Mouse (Mus musculus): ENCODE data around the gene Myrfl. TPM values are rescaled to one million over a fixed set of nuclear protein-coding genes. Genes with fewer than 3 reads are reported as not detected.
A peak's percentile ranks its signal among the peaks of the same experiment; 100 is the strongest.

The Myrfl gene
- total and polyA plus RNA-seq, 3 experiments, result 0.11 TPM; not detected in 2

GRCm38 (mm10) chr10:116813150-116813549 lies 83.6 kb downstream of the Myrfl start:
- H3K36me3 ChIP-seq (replicated peaks), result no peaks in the 10 kb centered on the region
- TF ChIP-seq POLR2AphosphoS5 (IDR thresholded peaks at IDR 0.05; ENCODE audit: insufficient replicate concordance, low read depth, low read length), result no peak
- no peak for TF ChIP-seq CTCF (IDR thresholded peaks at IDR 0.05; ENCODE audit: low read depth, low read length)
- TF ChIP-seq GATA2 (IDR thresholded peaks at IDR 0.05; ENCODE audit: borderline replicate concordance, low read depth, low read length), result no peak
- TF ChIP-seq TAL1 (conservative IDR thresholded peaks at IDR 0.05; ENCODE audit: low read depth, low read length), result no peak
- TF ChIP-seq GATA1 (IDR thresholded peaks at IDR 0.05; ENCODE audit: borderline replicate concordance, low read length), result no peak
- H3K27me3 ChIP-seq (ENCODE audit: insufficient read depth, low read length), result no peaks in the 10 kb centered on the region
- H3K4me1 ChIP-seq (ENCODE audit: insufficient read depth, low read depth, low read length), result no peaks in the 10 kb centered on the region
- no peak overlapping the region for H3K4me3 ChIP-seq (ENCODE audit: low read depth, low read length)
- ATAC-seq (ENCODE audit: extremely low read depth, insufficient number of reproducible peaks, low FRiP score, poor library complexity, severe bottlenecking) (no peak), DNase-seq (ENCODE audit: low spot score) (no peak)
- peaks cover 23% of the 10 kb centered on the region for H3K9me3 ChIP-seq (replicated peaks)

- Histone ChIP-seq H3K9me3 (replicated peaks) (peaks cover 22% of the 10 kb centered on the region), H3K4me3 (ENCODE audit: low read depth, low read length) (peak overlapping the region; percentile 21; the same call in 1 of the 2 replicates), H3K27me3 (ENCODE audit: insufficient read depth, low read length) (no peaks in the 10 kb centered on the region), H3K4me1 (ENCODE audit: insufficient read depth, low read depth, low read length) (no peaks in the 10 kb centered on the region), H3K36me3 (replicated peaks) (no peaks in the 10 kb centered on the region)
- DNase-seq (ENCODE audit: low spot score), result no peak
- TF ChIP-seq POLR2AphosphoS5 (IDR thresholded peaks at IDR 0.05; ENCODE audit: insufficient replicate concordance, low read depth, low read length) (no peak), GATA1 (IDR thresholded peaks at IDR 0.05; ENCODE audit: borderline replicate concordance, low read length) (no peak), TAL1 (conservative IDR thresholded peaks at IDR 0.05; ENCODE audit: low read depth, low read length) (no peak), GATA2 (IDR thresholded peaks at IDR 0.05; ENCODE audit: borderline replicate concordance, low read depth, low read length) (no peak), CTCF (IDR thresholded peaks at IDR 0.05; ENCODE audit: low read depth, low read length) (no peak)
- ATAC-seq (ENCODE audit: extremely low read depth, insufficient number of reproducible peaks, low FRiP score, poor library complexity, severe bottlenecking), result no peak
These were observed 86.0 kb downstream of the Myrfl start for GRCm38 (mm10) chr10:116810738-116811137.

GRCm38 (mm10) chr10:116809383-116809782 lies 87.3 kb downstream of the Myrfl start:
- no peaks in the 10 kb centered on the region for H3K36me3 ChIP-seq (replicated peaks)
- no peaks in the 10 kb centered on the region for H3K4me1 ChIP-seq (ENCODE audit: insufficient read depth, low read depth, low read length)
- ATAC-seq (ENCODE audit: extremely low read depth, insufficient number of reproducible peaks, low FRiP score, poor library complexity, severe bottlenecking), result no peak
- H3K27me3 ChIP-seq (ENCODE audit: insufficient read depth, low read length), result no peaks in the 10 kb centered on the region
- DNase-seq (ENCODE audit: low spot score), result no peak
- H3K9me3 ChIP-seq (replicated peaks), result peaks cover 22% of the 10 kb centered on the region
- no peak overlapping the region for H3K4me3 ChIP-seq (ENCODE audit: low read depth, low read length)
- TF ChIP-seq GATA2 (IDR thresholded peaks at IDR 0.05; ENCODE audit: borderline replicate concordance, low read depth, low read length) (no peak), POLR2AphosphoS5 (IDR thresholded peaks at IDR 0.05; ENCODE audit: insufficient replicate concordance, low read depth, low read length) (no peak), TAL1 (conservative IDR thresholded peaks at IDR 0.05; ENCODE audit: low read depth, low read length) (no peak), CTCF (IDR thresholded peaks at IDR 0.05; ENCODE audit: low read depth, low read length) (no peak), GATA1 (IDR thresholded peaks at IDR 0.05; ENCODE audit: borderline replicate concordance, low read length) (no peak)

GRCm38 (mm10) chr10:116808556-116809353 lies 88.0 kb downstream of the Myrfl start:
- DNase-seq (ENCODE audit: low spot score) (no peak), ATAC-seq (ENCODE audit: extremely low read depth, insufficient number of reproducible peaks, low FRiP score, poor library complexity, severe bottlenecking) (no peak)
- no peak overlapping the region for H3K4me3 ChIP-seq (ENCODE audit: low read depth, low read length)
- TF ChIP-seq GATA1 (IDR thresholded peaks at IDR 0.05; ENCODE audit: borderline replicate concordance, low read length) (no peak), CTCF (IDR thresholded peaks at IDR 0.05; ENCODE audit: low read depth, low read length) (no peak), GATA2 (IDR thresholded peaks at IDR 0.05; ENCODE audit: borderline replicate concordance, low read depth, low read length) (no peak), POLR2AphosphoS5 (IDR thresholded peaks at IDR 0.05; ENCODE audit: insufficient replicate concordance, low read depth, low read length) (no peak), TAL1 (conservative IDR thresholded peaks at IDR 0.05; ENCODE audit: low read depth, low read length) (no peak)
- H3K4me1 ChIP-seq (ENCODE audit: insufficient read depth, low read depth, low read length), result no peaks in the 10 kb centered on the region
- H3K36me3 ChIP-seq (replicated peaks), result no peaks in the 10 kb centered on the region
- peaks cover 22% of the 10 kb centered on the region for H3K9me3 ChIP-seq (replicated peaks)
- no peaks in the 10 kb centered on the region for H3K27me3 ChIP-seq (ENCODE audit: insufficient read depth, low read length)

- DNase-seq (ENCODE audit: low spot score) (no peak), ATAC-seq (ENCODE audit: extremely low read depth, insufficient number of reproducible peaks, low FRiP score, poor library complexity, severe bottlenecking) (no peak)
- no peaks in the 10 kb centered on the region for H3K27me3 ChIP-seq (ENCODE audit: insufficient read depth, low read length)
- peaks cover 14% of the 10 kb centered on the region for H3K9me3 ChIP-seq (replicated peaks)
- TF ChIP-seq CTCF (IDR thresholded peaks at IDR 0.05; ENCODE audit: low read depth, low read length) (no peak), GATA1 (IDR thresholded peaks at IDR 0.05; ENCODE audit: borderline replicate concordance, low read length) (no peak), TAL1 (conservative IDR thresholded peaks at IDR 0.05; ENCODE audit: low read depth, low read length) (no peak), GATA2 (IDR thresholded peaks at IDR 0.05; ENCODE audit: borderline replicate concordance, low read depth, low read length) (no peak), POLR2AphosphoS5 (IDR thresholded peaks at IDR 0.05; ENCODE audit: insufficient replicate concordance, low read depth, low read length) (no peak)
- no peak overlapping the region for H3K4me3 ChIP-seq (ENCODE audit: low read depth, low read length)
- H3K4me1 ChIP-seq (ENCODE audit: insufficient read depth, low read depth, low read length), result no peaks in the 10 kb centered on the region
- no peaks in the 10 kb centered on the region for H3K36me3 ChIP-seq (replicated peaks)
These were observed 94.4 kb downstream of the Myrfl start for GRCm38 (mm10) chr10:116802178-116802794.

GRCm38 (mm10) chr10:116801281-116801680 lies 95.4 kb downstream of the Myrfl start:
- DNase-seq (ENCODE audit: low spot score), result no peak
- peaks cover 14% of the 10 kb centered on the region for H3K9me3 ChIP-seq (replicated peaks)
- ATAC-seq (ENCODE audit: extremely low read depth, insufficient number of reproducible peaks, low FRiP score, poor library complexity, severe bottlenecking), result no peak
- no peak overlapping the region for H3K4me3 ChIP-seq (ENCODE audit: low read depth, low read length)
- no peaks in the 10 kb centered on the region for H3K27me3 ChIP-seq (ENCODE audit: insufficient read depth, low read length)
- TF ChIP-seq TAL1 (conservative IDR thresholded peaks at IDR 0.05; ENCODE audit: low read depth, low read length) (no peak), CTCF (IDR thresholded peaks at IDR 0.05; ENCODE audit: low read depth, low read length) (no peak), GATA1 (IDR thresholded peaks at IDR 0.05; ENCODE audit: borderline replicate concordance, low read length) (no peak), GATA2 (IDR thresholded peaks at IDR 0.05; ENCODE audit: borderline replicate concordance, low read depth, low read length) (no peak), POLR2AphosphoS5 (IDR thresholded peaks at IDR 0.05; ENCODE audit: insufficient replicate concordance, low read depth, low read length) (no peak)
- H3K36me3 ChIP-seq (replicated peaks), result no peaks in the 10 kb centered on the region
- H3K4me1 ChIP-seq (ENCODE audit: insufficient read depth, low read depth, low read length), result no peaks in the 10 kb centered on the region
